Mouse (Mus musculus): ENCODE data around the gene Fam120b. TPM values are rescaled to one million over a fixed set of nuclear protein-coding genes. Genes with fewer than 3 reads are reported as not detected.
A peak's percentile ranks its signal among the peaks of the same experiment; 100 is the strongest.

Fam120b gene
- polyA plus RNA-seq, 1 experiment from 2014 or later, result 32.2 TPM

DNA sequence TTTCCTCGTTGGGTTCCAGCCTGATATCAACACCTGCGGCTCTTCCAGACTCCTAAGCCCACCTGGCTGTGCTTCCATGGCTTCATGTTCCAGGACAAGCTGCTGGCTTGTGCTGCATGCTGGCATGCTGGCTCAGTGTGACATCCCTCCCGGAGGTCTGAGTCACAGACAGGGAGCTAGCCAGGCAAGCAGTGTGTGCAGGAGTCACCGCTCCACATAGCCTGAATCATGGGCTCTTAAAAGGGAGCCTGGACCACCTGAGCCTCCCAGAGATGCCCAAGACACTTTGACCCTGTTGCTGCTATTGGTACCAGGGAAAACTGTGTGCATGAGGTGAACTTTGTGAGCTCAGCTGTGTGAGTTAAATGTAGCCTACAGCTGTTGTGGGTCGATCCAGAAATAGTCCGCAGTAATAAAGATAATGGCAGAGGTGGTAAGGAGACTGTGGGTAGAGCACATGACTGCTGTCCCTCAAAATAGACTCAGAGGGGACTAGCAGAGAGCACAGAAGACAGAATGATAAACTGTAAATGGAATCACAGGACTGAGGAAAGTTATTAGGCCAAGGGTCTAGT lies 66.0 kb downstream of the Fam120b start:
- DNase-seq (ENCODE audit: low spot score, missing footprints), result no peak
- no peaks in the 10 kb centered on the region for H3K36me3 ChIP-seq (ENCODE audit: control insufficient read depth, insufficient read depth, low read length)
- 96% methylated on average over 6 of the region's 6 CpGs for WGBS

DNA sequence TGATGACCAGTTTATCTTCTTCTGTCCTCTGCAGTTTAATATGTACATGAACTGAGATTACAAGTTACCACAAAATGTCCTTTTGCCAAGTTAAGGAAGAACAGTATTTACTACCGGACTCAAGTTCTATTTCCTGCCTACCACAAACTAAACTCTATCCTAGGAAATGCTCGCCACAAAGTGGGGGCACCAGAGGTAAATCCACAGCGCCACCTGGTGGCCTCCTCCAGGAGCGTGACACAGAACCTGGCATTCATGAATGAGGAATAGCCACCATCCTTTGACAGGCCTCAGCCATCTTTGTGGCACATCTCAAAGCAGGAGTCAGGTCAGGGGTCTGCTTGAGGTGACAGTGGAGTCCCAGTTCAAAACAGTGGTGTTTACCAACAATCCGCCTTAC lies 71.7 kb downstream of the Fam120b start:
- Histone ChIP-seq H3K9ac (ENCODE audit: low read length) (no peak overlapping the region), H3K4me3 (ENCODE audit: low read depth, low read length) (no peak overlapping the region), H3K4me1 (ENCODE audit: control insufficient read depth, insufficient read depth, low read length) (no peaks in the 10 kb centered on the region), H3K4me2 (no peak overlapping the region), H3K36me3 (ENCODE audit: control insufficient read depth, insufficient read depth, low read length) (peaks cover 4% of the 10 kb centered on the region), H3K27me3 (ENCODE audit: control insufficient read depth, insufficient read depth, low read length) (no peaks in the 10 kb centered on the region), H3K9me3 (ENCODE audit: control insufficient read depth, low read length) (no peaks in the 10 kb centered on the region), H3K27ac (ENCODE audit: low read depth, low read length) (no peak overlapping the region)
- peak; percentile 73; the same call in 1 of the 2 replicates for ATAC-seq (ENCODE audit: low FRiP score)
- peak; percentile 97 for DNase-seq (ENCODE audit: low spot score, missing footprints)
- WGBS, result 21% methylated on average over 5 of the region's 5 CpGs

More for the DNA sequence above, 66.0 kb downstream of the Fam120b start:
- Histone ChIP-seq H3K4me2 (no peak overlapping the region), H3K9me3 (ENCODE audit: control insufficient read depth, low read length) (no peaks in the 10 kb centered on the region), H3K4me1 (ENCODE audit: control insufficient read depth, insufficient read depth, low read length) (no peaks in the 10 kb centered on the region), H3K27me3 (ENCODE audit: control insufficient read depth, insufficient read depth, low read length) (no peaks in the 10 kb centered on the region), H3K4me3 (ENCODE audit: low read depth, low read length) (no peak overlapping the region), H3K27ac (ENCODE audit: low read depth, low read length) (no peak overlapping the region), H3K9ac (ENCODE audit: low read length) (no peak overlapping the region)
- ATAC-seq (ENCODE audit: low FRiP score), result no peak

DNA sequence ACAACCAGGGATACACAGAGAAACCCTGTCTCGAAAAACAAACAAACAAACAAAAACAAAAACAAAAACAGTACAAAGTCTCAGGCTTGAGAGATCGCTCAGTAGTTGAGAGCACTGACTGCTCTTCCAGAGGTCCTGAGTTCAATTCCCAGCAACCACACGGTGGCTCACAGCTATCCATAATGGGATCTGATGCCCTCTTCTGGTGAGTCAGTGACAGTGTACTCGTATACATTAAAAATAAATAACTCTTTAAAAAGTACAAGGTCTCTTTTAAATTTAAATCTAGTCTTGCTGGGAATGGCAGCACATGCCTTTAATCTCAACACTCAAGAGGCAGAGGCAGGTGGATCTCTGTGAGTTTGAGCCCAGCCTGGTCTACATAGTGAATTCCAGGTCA lies 76.7 kb downstream of the Fam120b start:
- ATAC-seq (ENCODE audit: low FRiP score), result no peak
- H3K4me1 ChIP-seq (ENCODE audit: control insufficient read depth, insufficient read depth, low read length), result no peaks in the 10 kb centered on the region
- WGBS, result 93% methylated on average over 4 of the region's 4 CpGs
- H3K4me2 ChIP-seq, result no peak overlapping the region
- no peak overlapping the region for H3K9ac ChIP-seq (ENCODE audit: low read length)
- H3K36me3 ChIP-seq (ENCODE audit: control insufficient read depth, insufficient read depth, low read length), result peaks cover 30% of the 10 kb centered on the region
- DNase-seq (ENCODE audit: low spot score, missing footprints), result no peak
- no peaks in the 10 kb centered on the region for H3K27me3 ChIP-seq (ENCODE audit: control insufficient read depth, insufficient read depth, low read length)
- H3K27ac ChIP-seq (ENCODE audit: low read depth, low read length), result no peak overlapping the region
- no peaks in the 10 kb centered on the region for H3K9me3 ChIP-seq (ENCODE audit: control insufficient read depth, low read length)
- H3K4me3 ChIP-seq (ENCODE audit: low read depth, low read length), result no peak overlapping the region

Other genes starting within 250 kb of the Fam120b start
- gene Dll1, start 19.3 kb upstream of the Fam120b start, polyA plus RNA-seq (2014; fragmentation: Nextera tagmentation; extraction: Ambion mirVana), result 61.4 and 68.6 TPM in 2 replicates
- gene Psmb1, start 103.5 kb downstream of the Fam120b start, polyA plus RNA-seq (2014; fragmentation: Nextera tagmentation; extraction: Ambion mirVana), result 278 and 283 TPM in 2 replicates
- gene Tbp, start 103.7 kb downstream of the Fam120b start, polyA plus RNA-seq (2014; fragmentation: Nextera tagmentation; extraction: Ambion mirVana), result 77.2 and 85.5 TPM in 2 replicates
- 65.8 and 71.9 TPM in 2 replicates for gene Pdcd2, start 131.1 kb downstream of the Fam120b start, polyA plus RNA-seq (2014; fragmentation: Nextera tagmentation; extraction: Ambion mirVana)
- 0.66 and 2.0 TPM in 2 replicates for gene Prdm9, start 168.2 kb downstream of the Fam120b start, polyA plus RNA-seq (2014; fragmentation: Nextera tagmentation; extraction: Ambion mirVana)